Mouse (Mus musculus) E14TG2a.4 (cell line): ENCODE measurements around the gene Fam208a.
A peak's percentile ranks its signal among the peaks of the same experiment; 100 is the strongest.

Experiments used
- H3K27me3 ChIP-seq: 2 replicates; pipeline ENCODE4 v1.6.1; 2014; ENCODE audit warnings: low read length, control low read depth; ENCODE audit not compliant: insufficient read depth
- H3K36me3 ChIP-seq: 2 replicates; pipeline ENCODE4 v1.6.1; 2014; ENCODE audit warnings: low read length, control low read depth; ENCODE audit not compliant: insufficient read depth
- H3K4me1 ChIP-seq: replicated peaks from 2 replicates; pipeline ENCODE4 v1.6.1; 2014; ENCODE audit warnings: low read depth, low read length, control low read depth
- H3K4me3 ChIP-seq: replicated peaks from 2 replicates; pipeline ENCODE4 v1.5.1; 2014; ENCODE audit warnings: mild to moderate bottlenecking, low read length
- H3K9me3 ChIP-seq: 2 replicates; pipeline ENCODE4 v1.6.1; 2014; ENCODE audit warnings: low read length, control low read depth
- CTCF ChIP-seq: conservative IDR thresholded peaks from 2 replicates; pipeline ENCODE4 v1.5.1; 2014; ENCODE audit warnings: low read length
- NANOG ChIP-seq: IDR thresholded peaks from 2 replicates; pipeline ENCODE4 v1.6.1; 2014; ENCODE audit warnings: borderline replicate concordance, low read length, mixed read lengths
- POU5F1 ChIP-seq: IDR thresholded peaks from 2 replicates; pipeline ENCODE4 v1.6.1; 2014; ENCODE audit warnings: low read length, borderline replicate concordance

Fam208a gene

DNA sequence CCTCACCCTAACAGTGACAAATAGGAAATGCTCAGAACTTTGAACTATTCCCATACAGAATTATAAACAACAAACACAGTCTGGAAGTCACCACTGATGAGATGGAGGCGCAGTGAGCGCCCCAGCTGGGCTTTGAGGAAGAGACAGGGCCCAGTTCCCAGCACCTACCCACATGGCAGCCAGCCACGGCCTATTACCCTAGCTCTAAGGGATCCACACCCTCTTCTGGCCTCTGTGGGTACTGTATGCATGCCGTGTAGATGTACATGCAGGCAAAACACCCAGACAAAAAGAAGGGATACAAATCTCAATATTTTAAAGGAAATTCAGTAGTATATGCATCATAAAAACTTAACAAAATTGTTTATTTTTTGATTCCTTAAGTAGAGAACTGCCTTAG is 64.9 kb downstream of the Fam208a start:
- Histone ChIP-seq H3K9me3 (no peaks in the 10 kb centered on the region), H3K27me3 (no peaks in the 10 kb centered on the region), H3K4me1 (no peaks in the 10 kb centered on the region), H3K36me3 (peaks cover 94% of the 10 kb centered on the region), H3K4me3 (no peak overlapping the region)
- TF ChIP-seq POU5F1 (no peak), CTCF (peak; percentile 49), NANOG (no peak)

GRCm38 (mm10) chr14:27501096-27501495 is 72.5 kb downstream of the Fam208a start:
- Histone ChIP-seq H3K36me3 (peaks cover 52% of the 10 kb centered on the region), H3K4me3 (no peak overlapping the region), H3K4me1 (peaks cover 11% of the 10 kb centered on the region), H3K9me3 (no peaks in the 10 kb centered on the region), H3K27me3 (no peaks in the 10 kb centered on the region)
- TF ChIP-seq NANOG (no peak), POU5F1 (no peak)

DNA sequence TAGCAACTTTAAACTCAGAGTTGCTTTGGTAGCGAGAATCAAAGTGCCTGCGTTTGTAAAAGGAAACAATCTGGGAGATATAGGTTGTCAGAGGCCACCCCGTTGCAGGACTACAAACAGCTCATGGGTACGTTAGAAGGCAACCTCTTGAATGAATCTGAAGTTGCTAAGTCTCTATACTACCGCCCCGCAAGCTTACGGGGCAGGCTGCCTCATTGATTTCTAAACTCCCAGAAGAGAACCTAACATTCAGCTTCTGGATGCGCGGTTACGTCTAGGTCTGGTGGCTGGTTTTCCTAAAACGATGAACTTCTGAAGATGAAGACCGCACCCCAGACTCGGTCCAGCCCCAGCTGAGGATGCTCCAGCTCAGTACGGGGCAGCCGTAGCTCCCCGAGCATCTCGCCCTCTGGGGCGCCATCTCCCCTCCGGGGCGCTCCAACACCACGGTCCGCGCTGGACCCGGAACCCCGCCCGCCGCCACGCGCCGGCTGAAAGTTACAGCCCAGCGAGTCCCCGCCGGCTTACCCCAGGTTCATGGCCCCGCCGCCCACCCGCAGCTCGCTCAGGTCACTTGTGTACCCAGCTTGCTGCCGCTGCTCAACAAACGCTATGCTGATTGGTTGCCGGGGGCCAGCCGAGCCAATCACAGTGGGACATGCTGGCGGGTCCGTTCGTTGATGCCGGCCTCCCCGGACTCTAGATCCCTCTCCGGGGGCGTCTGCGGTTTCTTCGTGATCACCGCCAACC is 79.4 kb downstream of the Fam208a start, which contains the start of gene Ccdc66:
TSS of gene Ccdc66 (minus strand) at position 567 of the 750 bp plus-strand sequence.
- no peaks in the 10 kb centered on the region for H3K9me3 ChIP-seq
- H3K27me3 ChIP-seq: no peaks in the 10 kb centered on the region
- peak within 1 kb of the TSS; percentile 94 for H3K4me3 ChIP-seq
- no peak for TF ChIP-seq POU5F1
- H3K36me3 ChIP-seq: peaks cover 10% of the 10 kb centered on the region
- peaks cover 20% of the 10 kb centered on the region for H3K4me1 ChIP-seq

DNA sequence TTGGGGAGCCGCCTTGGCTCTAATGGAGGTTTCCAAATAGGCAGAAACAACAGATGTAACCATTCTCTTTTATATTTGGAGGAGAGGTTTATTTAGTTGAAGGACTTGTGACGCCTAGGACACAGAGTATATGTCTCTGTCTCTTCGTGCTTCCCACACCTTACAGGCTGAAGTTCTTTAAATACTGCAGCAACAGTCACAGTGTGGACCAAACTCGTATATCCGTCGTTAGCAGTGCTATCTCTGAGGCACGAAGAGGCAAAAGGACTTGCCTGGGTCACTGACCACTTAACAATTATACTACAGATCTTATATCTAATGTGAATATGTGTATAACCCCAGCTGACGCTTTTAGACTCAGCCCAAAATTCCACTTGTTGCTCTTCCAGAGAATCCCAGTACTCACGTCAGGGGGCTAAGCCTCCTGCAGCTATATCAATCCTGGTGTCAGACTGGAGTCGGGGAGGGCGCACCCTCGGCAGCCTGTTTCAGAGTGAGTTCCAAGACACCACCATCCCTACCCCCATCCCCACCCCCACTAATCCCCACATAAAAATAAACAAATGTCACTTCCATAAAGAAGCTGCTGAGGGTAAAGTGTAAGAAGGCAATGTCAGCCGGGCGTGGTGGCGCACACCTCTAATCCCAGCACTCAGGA is 80.1 kb downstream of the Fam208a start:
- peaks cover 18% of the 10 kb centered on the region for H3K4me1 ChIP-seq
- H3K36me3 ChIP-seq: peaks cover 10% of the 10 kb centered on the region
- H3K9me3 ChIP-seq: peaks cover 5% of the 10 kb centered on the region; the same call in 1 of the 2 replicates
- H3K27me3 ChIP-seq: no peaks in the 10 kb centered on the region
- no peak for TF ChIP-seq POU5F1
- TF ChIP-seq CTCF: no peak
- TF ChIP-seq NANOG: no peak
- H3K4me3 ChIP-seq: peak overlapping the region; percentile 94

DNA sequence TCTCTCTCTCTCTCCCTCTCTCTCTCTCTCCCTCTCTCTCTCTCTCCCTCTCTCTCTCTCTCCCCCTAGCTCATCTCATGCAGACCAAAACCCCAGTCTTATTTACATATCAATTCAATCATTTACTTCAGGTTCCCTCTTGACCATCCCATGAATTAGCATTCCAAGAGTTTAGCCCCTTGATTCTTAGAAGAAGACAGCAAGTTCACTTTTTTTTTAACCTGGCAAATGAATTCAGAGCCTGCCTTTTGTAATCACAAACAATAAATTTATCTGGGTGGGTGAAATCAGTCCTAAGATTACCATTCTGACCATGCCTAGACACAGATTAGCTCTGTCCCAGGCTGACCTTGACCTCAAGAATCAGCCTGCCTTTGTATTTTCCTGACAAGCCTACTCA is 95.9 kb downstream of the Fam208a start:
- no peak overlapping the region for H3K4me3 ChIP-seq
- H3K9me3 ChIP-seq: peaks cover 53% of the 10 kb centered on the region
- H3K4me1 ChIP-seq: peaks cover 6% of the 10 kb centered on the region
- H3K27me3 ChIP-seq: no peaks in the 10 kb centered on the region
- H3K36me3 ChIP-seq: no peaks in the 10 kb centered on the region
- TF ChIP-seq NANOG (no peak), CTCF (no peak), POU5F1 (no peak)
